Mouse (Mus musculus): ENCODE results near the gene Lig4. TPM values are rescaled to one million over a fixed set of nuclear protein-coding genes. Genes with fewer than 3 reads are reported as not detected.

Lig4 gene
- total RNA-seq, 2 experiments from 2014 or later, result 2.2 to 3.4 TPM

DNA sequence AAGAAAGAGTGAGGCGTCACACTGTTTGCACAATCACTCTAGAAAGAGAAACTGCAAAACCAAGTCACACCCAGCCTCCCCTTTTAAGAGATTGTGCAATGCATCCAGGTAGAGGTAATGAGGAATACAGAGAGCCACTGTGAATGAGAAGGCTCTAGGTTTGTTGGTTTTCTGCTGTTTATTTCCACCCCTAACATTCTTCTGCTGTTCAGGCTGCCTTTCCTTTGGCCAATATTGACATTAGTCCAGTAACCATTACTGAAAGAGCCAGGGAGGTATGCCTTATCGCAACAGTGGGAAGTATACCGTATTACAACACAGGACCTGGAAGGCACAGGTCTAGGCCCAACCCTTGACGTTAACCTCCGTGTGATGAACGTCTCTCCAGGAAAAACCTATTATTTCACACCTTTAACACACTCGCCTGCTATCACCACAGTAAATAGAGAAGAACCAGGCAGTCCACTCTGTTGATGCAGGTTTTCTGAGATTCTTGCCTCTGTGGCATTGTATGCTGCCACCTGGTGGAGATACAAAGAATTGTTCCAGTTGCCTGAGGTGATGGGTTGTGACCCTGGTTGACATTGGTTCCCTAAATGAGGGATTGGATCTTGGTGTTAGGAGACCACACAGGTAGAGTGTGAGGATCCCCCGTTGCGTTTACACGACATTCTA, 42.5 kb downstream of the Lig4 start:
- ATAC-seq (replicated peaks; ENCODE audit: low FRiP score, poor library complexity, severe bottlenecking), result no peak

GRCm38 (mm10) chr8:9932711-9933110, 44.8 kb downstream of the Lig4 start:
- no peak for ATAC-seq (replicated peaks; ENCODE audit: low FRiP score, poor library complexity, severe bottlenecking)

GRCm38 (mm10) chr8:9929746-9930445, 47.6 kb downstream of the Lig4 start:
- no peak for ATAC-seq (replicated peaks; ENCODE audit: low FRiP score, poor library complexity, severe bottlenecking)

Other genes starting within 250 kb of the Lig4 start
- not detected in 2 replicates for gene Fam155a, start 206.5 kb downstream of the Lig4 start, total RNA-seq (2015; ENCODE audit: low replicate concordance)
- gene Fam155a, start 206.5 kb downstream of the Lig4 start, total RNA-seq (2017; ENCODE audit: low replicate concordance), result not detected in 2 replicates
- gene Gm10217, start 113.4 kb downstream of the Lig4 start, total RNA-seq (2015; ENCODE audit: low replicate concordance), result not detected in 2 replicates
- not detected in 2 replicates for gene Gm10217, start 113.4 kb downstream of the Lig4 start, total RNA-seq (2017; ENCODE audit: low replicate concordance)
- gene Abhd13, start within 50 bp of the Lig4 start, total RNA-seq (2015; ENCODE audit: low replicate concordance), result 3.4 and 4.7 TPM in 2 replicates
- gene Abhd13, start within 50 bp of the Lig4 start, total RNA-seq (2017; ENCODE audit: low replicate concordance), result 6.4 and 9.0 TPM in 2 replicates
- gene Tnfsf13b, start 28.8 kb upstream of the Lig4 start, total RNA-seq (2015; ENCODE audit: low replicate concordance), result 2.1 and 3.2 TPM in 2 replicates
- gene Tnfsf13b, start 28.8 kb upstream of the Lig4 start, total RNA-seq (2017; ENCODE audit: low replicate concordance), result 1.5 and 3.3 TPM in 2 replicates
- gene Myo16, start 176.2 kb upstream of the Lig4 start, total RNA-seq (2015; ENCODE audit: low replicate concordance), result not detected in 2 replicates
- not detected in 2 replicates for gene Myo16, start 176.2 kb upstream of the Lig4 start, total RNA-seq (2017; ENCODE audit: low replicate concordance)

Data from erythroid progenitor cell, adult 5-6 weeks (primary cell).